Mouse (Mus musculus): Measurements from ENCODE around the gene Trim31. TPM values are rescaled to one million over a fixed set of nuclear protein-coding genes. Genes with fewer than 3 reads are reported as not detected.
A peak's percentile ranks its signal among the peaks of the same experiment; 100 is the strongest.

Trim31 gene
- polyA plus RNA-seq, 1 experiment from 2014 or later: not detected

GRCm38 (mm10) chr17:36909802-36910201, 11.9 kb downstream of the Trim31 start:
- H3K27me3 ChIP-seq (replicated peaks; ENCODE audit: control insufficient read depth, insufficient read depth, low read length): no peaks in the 10 kb centered on the region
- WGBS: 63% methylated on average over 4 of the region's 4 CpGs
- no peak overlapping the region for H3K9ac ChIP-seq (ENCODE audit: low read length)
- DNase-seq (ENCODE audit: low spot score): no peak
- no peak overlapping the region for H3K4me3 ChIP-seq (ENCODE audit: low read depth, low read length)
- no peaks in the 10 kb centered on the region for H3K4me1 ChIP-seq (ENCODE audit: control insufficient read depth, insufficient read depth, low read length)
- no peaks in the 10 kb centered on the region for H3K9me3 ChIP-seq (replicated peaks; ENCODE audit: control insufficient read depth, low read length)
- H3K4me2 ChIP-seq (ENCODE audit: low read length): no peak overlapping the region
- no peak overlapping the region for H3K27ac ChIP-seq (ENCODE audit: low read depth, low read length)
- no peak for ATAC-seq
- no peaks in the 10 kb centered on the region for H3K36me3 ChIP-seq (ENCODE audit: control insufficient read depth, insufficient read depth, low read length)

- no peak for DNase-seq (ENCODE audit: low spot score)
- no peaks in the 10 kb centered on the region for H3K9me3 ChIP-seq (replicated peaks; ENCODE audit: control insufficient read depth, low read length)
- H3K36me3 ChIP-seq (ENCODE audit: control insufficient read depth, insufficient read depth, low read length): no peaks in the 10 kb centered on the region
- no peak for ATAC-seq
- no peaks in the 10 kb centered on the region for H3K27me3 ChIP-seq (replicated peaks; ENCODE audit: control insufficient read depth, insufficient read depth, low read length)
- H3K4me3 ChIP-seq (ENCODE audit: low read depth, low read length): no peak overlapping the region
- no peak overlapping the region for H3K9ac ChIP-seq (ENCODE audit: low read length)
- WGBS: 81% methylated on average over 2 of the region's 2 CpGs
- H3K27ac ChIP-seq (ENCODE audit: low read depth, low read length): no peak overlapping the region
- H3K4me2 ChIP-seq (ENCODE audit: low read length): no peak overlapping the region
- H3K4me1 ChIP-seq (ENCODE audit: control insufficient read depth, insufficient read depth, low read length): no peaks in the 10 kb centered on the region
Observed at GRCm38 (mm10) chr17:36912031-36912430, 14.1 kb downstream of the Trim31 start.

GRCm38 (mm10) chr17:36914108-36914507, 16.2 kb downstream of the Trim31 start:
- no peaks in the 10 kb centered on the region for H3K9me3 ChIP-seq (replicated peaks; ENCODE audit: control insufficient read depth, low read length)
- H3K27ac ChIP-seq (ENCODE audit: low read depth, low read length): no peak overlapping the region
- 18% methylated on average over 2 of the region's 2 CpGs for WGBS
- no peaks in the 10 kb centered on the region for H3K4me1 ChIP-seq (ENCODE audit: control insufficient read depth, insufficient read depth, low read length)
- no peak overlapping the region for H3K4me2 ChIP-seq (ENCODE audit: low read length)
- ATAC-seq: 0 out of 2 replicates have a peak, but pooled peaks have one; percentile 34
- no peak overlapping the region for H3K9ac ChIP-seq (ENCODE audit: low read length)
- no peaks in the 10 kb centered on the region for H3K36me3 ChIP-seq (ENCODE audit: control insufficient read depth, insufficient read depth, low read length)
- DNase-seq (ENCODE audit: low spot score): peak; percentile 88
- no peak overlapping the region for H3K4me3 ChIP-seq (ENCODE audit: low read depth, low read length)
- no peaks in the 10 kb centered on the region for H3K27me3 ChIP-seq (replicated peaks; ENCODE audit: control insufficient read depth, insufficient read depth, low read length)

GRCm38 (mm10) chr17:36915076-36915475, 17.2 kb downstream of the Trim31 start:
- 0 out of 2 replicates have a peak, but pooled peaks have one; percentile 32 for ATAC-seq

GRCm38 (mm10) chr17:36920239-36920638, 22.3 kb downstream of the Trim31 start:
- H3K4me2 ChIP-seq (ENCODE audit: low read length): no peak overlapping the region
- DNase-seq (ENCODE audit: low spot score): no peak
- no peak overlapping the region for H3K27ac ChIP-seq (ENCODE audit: low read depth, low read length)
- no peaks in the 10 kb centered on the region for H3K36me3 ChIP-seq (ENCODE audit: control insufficient read depth, insufficient read depth, low read length)
- ATAC-seq: no peak
- no peaks in the 10 kb centered on the region for H3K4me1 ChIP-seq (ENCODE audit: control insufficient read depth, insufficient read depth, low read length)
- no peak overlapping the region for H3K4me3 ChIP-seq (ENCODE audit: low read depth, low read length)
- no peaks in the 10 kb centered on the region for H3K9me3 ChIP-seq (replicated peaks; ENCODE audit: control insufficient read depth, low read length)
- no peak overlapping the region for H3K9ac ChIP-seq (ENCODE audit: low read length)
- H3K27me3 ChIP-seq (replicated peaks; ENCODE audit: control insufficient read depth, insufficient read depth, low read length): no peaks in the 10 kb centered on the region
- WGBS: 57% methylated on average over 15 of the region's 15 CpGs

More at GRCm38 (mm10) chr17:36915076-36915475, 17.2 kb downstream of the Trim31 start:
- Histone ChIP-seq H3K27ac (ENCODE audit: low read depth, low read length) (no peak overlapping the region), H3K4me2 (ENCODE audit: low read length) (no peak overlapping the region), H3K9me3 (replicated peaks; ENCODE audit: control insufficient read depth, low read length) (no peaks in the 10 kb centered on the region), H3K36me3 (ENCODE audit: control insufficient read depth, insufficient read depth, low read length) (no peaks in the 10 kb centered on the region), H3K9ac (ENCODE audit: low read length) (no peak overlapping the region), H3K27me3 (replicated peaks; ENCODE audit: control insufficient read depth, insufficient read depth, low read length) (no peaks in the 10 kb centered on the region), H3K4me3 (ENCODE audit: low read depth, low read length) (no peak overlapping the region), H3K4me1 (ENCODE audit: control insufficient read depth, insufficient read depth, low read length) (no peaks in the 10 kb centered on the region)
- 15% methylated on average over 9 of the region's 9 CpGs for WGBS
- DNase-seq (ENCODE audit: low spot score): peak; percentile 60

GRCm38 (mm10) chr17:36922715-36923114, 24.8 kb downstream of the Trim31 start:
- H3K4me1 ChIP-seq (ENCODE audit: control insufficient read depth, insufficient read depth, low read length): no peaks in the 10 kb centered on the region
- no peak for DNase-seq (ENCODE audit: low spot score)
- H3K9me3 ChIP-seq (replicated peaks; ENCODE audit: control insufficient read depth, low read length): no peaks in the 10 kb centered on the region
- H3K9ac ChIP-seq (ENCODE audit: low read length): no peak overlapping the region
- H3K4me3 ChIP-seq (ENCODE audit: low read depth, low read length): no peak overlapping the region
- whole genome bisulfite sequencing: 88% methylated on average over 4 of the region's 4 CpGs
- no peak overlapping the region for H3K4me2 ChIP-seq (ENCODE audit: low read length)
- H3K36me3 ChIP-seq (ENCODE audit: control insufficient read depth, insufficient read depth, low read length): no peaks in the 10 kb centered on the region
- no peaks in the 10 kb centered on the region for H3K27me3 ChIP-seq (replicated peaks; ENCODE audit: control insufficient read depth, insufficient read depth, low read length)
- no peak for ATAC-seq
- H3K27ac ChIP-seq (ENCODE audit: low read depth, low read length): no peak overlapping the region

- Histone ChIP-seq H3K4me1 (ENCODE audit: control insufficient read depth, insufficient read depth, low read length) (no peaks in the 10 kb centered on the region), H3K36me3 (ENCODE audit: control insufficient read depth, insufficient read depth, low read length) (no peaks in the 10 kb centered on the region), H3K4me2 (ENCODE audit: low read length) (no peak overlapping the region), H3K27me3 (replicated peaks; ENCODE audit: control insufficient read depth, insufficient read depth, low read length) (no peaks in the 10 kb centered on the region), H3K4me3 (ENCODE audit: low read depth, low read length) (no peak overlapping the region), H3K9me3 (replicated peaks; ENCODE audit: control insufficient read depth, low read length) (no peaks in the 10 kb centered on the region), H3K27ac (ENCODE audit: low read depth, low read length) (no peak overlapping the region), H3K9ac (ENCODE audit: low read length) (no peak overlapping the region)
- 62% methylated on average over 4 of the region's 4 CpGs for WGBS
- ATAC-seq (no peak), DNase-seq (ENCODE audit: low spot score) (no peak)
Observed at GRCm38 (mm10) chr17:36923491-36923890, 25.6 kb downstream of the Trim31 start.

GRCm38 (mm10) chr17:36927496-36928120, 29.7 kb downstream of the Trim31 start:
- no peaks in the 10 kb centered on the region for H3K4me1 ChIP-seq (ENCODE audit: control insufficient read depth, insufficient read depth, low read length)
- DNase-seq (ENCODE audit: low spot score) (no peak), ATAC-seq (no peak)
- no peak overlapping the region for H3K9ac ChIP-seq (ENCODE audit: low read length)
- H3K36me3 ChIP-seq (ENCODE audit: control insufficient read depth, insufficient read depth, low read length): no peaks in the 10 kb centered on the region
- no peak overlapping the region for H3K4me3 ChIP-seq (ENCODE audit: low read depth, low read length)
- 71% methylated on average over 10 of the region's 10 CpGs for WGBS
- H3K27ac ChIP-seq (ENCODE audit: low read depth, low read length): no peak overlapping the region
- no peaks in the 10 kb centered on the region for H3K9me3 ChIP-seq (replicated peaks; ENCODE audit: control insufficient read depth, low read length)
- H3K27me3 ChIP-seq (replicated peaks; ENCODE audit: control insufficient read depth, insufficient read depth, low read length): no peaks in the 10 kb centered on the region
- no peak overlapping the region for H3K4me2 ChIP-seq (ENCODE audit: low read length)

GRCm38 (mm10) chr17:36929236-36929932, 31.5 kb downstream of the Trim31 start:
- Histone ChIP-seq H3K4me1 (ENCODE audit: control insufficient read depth, insufficient read depth, low read length) (no peaks in the 10 kb centered on the region), H3K4me2 (ENCODE audit: low read length) (no peak overlapping the region), H3K27ac (ENCODE audit: low read depth, low read length) (no peak overlapping the region), H3K9me3 (replicated peaks; ENCODE audit: control insufficient read depth, low read length) (no peaks in the 10 kb centered on the region), H3K27me3 (replicated peaks; ENCODE audit: control insufficient read depth, insufficient read depth, low read length) (no peaks in the 10 kb centered on the region), H3K9ac (ENCODE audit: low read length) (no peak overlapping the region), H3K4me3 (ENCODE audit: low read depth, low read length) (no peak overlapping the region), H3K36me3 (ENCODE audit: control insufficient read depth, insufficient read depth, low read length) (no peaks in the 10 kb centered on the region)
- DNase-seq (ENCODE audit: low spot score): no peak
- 79% methylated on average over 12 of the region's 12 CpGs for WGBS
- ATAC-seq: no peak

Measured in forebrain, embryonic 14.5 days (tissue).